Mouse (Mus musculus) heart, adult 9 months (tissue): Measurements from ENCODE around the gene Nf1.
"Not testable (repeated sequence)": the region's sequence is repeated elsewhere in the genome, so short reads cannot be mapped to it uniquely, and the experiment has no call there.

Source experiments
- DNase-seq, 2 experiments: peaks; one replicate each; pipeline ENCODE4 v3.0.0; 2022; ENCODE audit warnings: low spot score in 2 of 2

Gene Nf1

GRCm38 (mm10) chr11:79339234-79339807 lies at the start of gene Nf1:
Nf1 (plus strand) TSS chr11:79339693.
- peak; percentile 93 to 96 for DNase-seq

- DNase-seq = peak in 1 of 2 experiments; percentile 47
Observed at GRCm38 (mm10) chr11:79290473-79290872, 49.0 kb upstream of the Nf1 start.

DNA sequence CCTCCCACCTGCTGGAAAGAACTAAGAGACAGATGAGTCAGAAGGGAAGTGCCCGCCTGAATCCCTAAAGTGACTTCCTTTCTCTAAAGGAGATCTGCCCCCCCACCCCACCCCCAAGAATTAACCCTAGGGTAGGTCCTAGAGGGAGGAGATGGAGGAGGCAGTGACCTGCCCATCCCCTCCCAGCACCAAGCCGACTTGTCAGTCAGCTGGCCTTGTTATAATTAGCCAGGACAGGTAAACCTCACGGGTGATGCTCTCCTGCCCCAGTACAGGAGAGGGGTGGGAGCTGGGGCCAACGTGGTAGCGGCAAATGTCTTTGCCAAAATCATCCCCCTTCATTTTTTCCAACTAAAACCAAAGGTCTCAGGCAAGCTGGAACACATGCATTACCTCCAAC lies 47.8 kb upstream of the Nf1 start:
- DNase-seq = no peak

- DNase-seq = no peak
Observed at GRCm38 (mm10) chr11:79292130-79292529, 47.4 kb upstream of the Nf1 start.

- no peak for DNase-seq
Observed at GRCm38 (mm10) chr11:79293025-79293424, 46.5 kb upstream of the Nf1 start.

- DNase-seq = no peak
Observed at GRCm38 (mm10) chr11:79293971-79294370, 45.5 kb upstream of the Nf1 start.

DNA sequence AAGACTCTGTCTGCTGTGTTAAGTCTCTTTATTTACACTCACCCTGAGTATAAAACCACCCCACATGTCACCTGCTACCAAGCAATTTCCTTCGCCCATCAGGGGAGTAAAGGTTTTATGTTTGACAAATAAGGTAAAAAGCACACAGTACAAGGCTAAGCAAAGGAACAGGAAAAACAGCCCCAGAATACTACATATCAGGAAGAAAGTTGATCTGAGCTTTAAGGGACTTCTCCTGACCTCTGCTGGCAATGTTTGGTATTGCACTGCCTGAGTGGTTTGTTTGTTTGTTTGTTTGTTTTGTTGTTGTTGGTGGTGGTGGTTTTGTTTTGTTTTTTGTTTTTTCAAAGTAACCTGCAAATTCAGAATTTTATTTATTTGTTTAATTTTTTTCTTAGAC lies 43.3 kb upstream of the Nf1 start:
- DNase-seq = peak in 1 of 2 experiments; percentile 47

DNA sequence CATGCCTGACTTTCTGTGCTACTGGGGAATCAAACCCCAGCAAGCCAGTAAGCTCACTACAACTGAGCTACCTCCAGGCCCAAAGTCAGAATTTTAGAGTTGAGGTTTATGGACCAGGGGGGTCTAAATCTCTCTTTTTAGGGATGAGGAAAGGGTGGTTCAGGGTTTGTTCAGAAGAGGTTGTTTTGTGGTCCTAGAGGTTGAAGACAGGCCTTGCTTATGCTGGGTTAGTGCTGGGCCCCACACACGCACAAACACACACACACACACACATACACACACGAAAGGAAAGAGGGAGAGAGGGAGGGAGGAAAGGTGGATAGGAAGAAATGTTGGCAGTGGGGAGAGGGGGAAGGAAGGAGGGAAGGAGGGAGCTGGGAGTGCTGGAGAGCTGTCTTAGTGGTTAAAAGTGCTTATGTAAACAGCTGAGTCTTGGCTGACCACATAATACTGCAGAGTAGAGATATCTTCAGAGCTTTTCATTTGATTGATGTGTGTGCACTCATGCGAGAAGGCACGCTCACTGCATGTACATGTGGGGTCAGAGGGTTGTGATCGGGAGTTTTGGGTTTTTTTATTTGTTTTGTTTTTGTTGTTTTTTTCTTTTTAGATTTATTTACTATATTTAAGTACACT lies 42.5 kb upstream of the Nf1 start, which contains the start of gene Gm9964:
TSS of gene Gm9964 (minus strand) at position 51 of the 636 bp plus-strand sequence.
- DNase-seq = no peak

DNA sequence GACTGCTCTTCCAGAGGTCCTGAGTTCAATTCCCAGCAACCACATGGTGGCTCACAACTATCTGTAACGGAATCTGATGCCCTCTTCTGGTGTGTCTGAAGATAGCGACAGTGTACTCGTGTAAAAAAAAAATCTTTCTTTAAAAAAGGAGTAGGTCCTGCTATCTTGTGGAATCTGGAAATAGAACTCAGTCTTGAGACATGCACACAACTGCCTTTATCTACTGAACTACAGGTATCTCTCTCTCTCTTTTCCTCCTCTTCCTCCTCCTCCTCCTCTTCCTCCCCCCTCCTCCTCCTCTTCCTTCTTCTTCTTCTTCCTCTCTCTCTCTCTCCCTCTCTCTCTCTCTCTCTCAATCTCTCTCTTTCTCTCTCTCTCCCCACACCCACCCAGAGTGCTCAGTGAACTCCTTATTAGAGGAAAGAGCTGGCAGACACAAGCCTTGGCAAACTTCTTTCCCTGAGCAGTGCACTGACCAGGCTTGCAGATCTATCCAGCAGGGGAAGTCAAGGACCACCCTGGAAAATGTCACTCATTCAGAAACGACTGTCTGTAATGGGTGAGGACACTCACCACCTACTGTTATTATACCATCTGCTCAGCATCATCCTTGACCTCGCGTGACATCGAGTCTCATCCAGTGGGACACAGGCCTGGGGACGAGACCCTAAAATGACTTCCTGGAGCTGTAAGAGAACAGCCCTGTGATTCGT lies 39.6 kb upstream of the Nf1 start:
- no peak for DNase-seq

- DNase-seq = no peak
Observed at GRCm38 (mm10) chr11:79303109-79303508, 36.4 kb upstream of the Nf1 start.

GRCm38 (mm10) chr11:79304245-79304644 lies 35.2 kb upstream of the Nf1 start:
- DNase-seq = not testable (repeated sequence)

DNA sequence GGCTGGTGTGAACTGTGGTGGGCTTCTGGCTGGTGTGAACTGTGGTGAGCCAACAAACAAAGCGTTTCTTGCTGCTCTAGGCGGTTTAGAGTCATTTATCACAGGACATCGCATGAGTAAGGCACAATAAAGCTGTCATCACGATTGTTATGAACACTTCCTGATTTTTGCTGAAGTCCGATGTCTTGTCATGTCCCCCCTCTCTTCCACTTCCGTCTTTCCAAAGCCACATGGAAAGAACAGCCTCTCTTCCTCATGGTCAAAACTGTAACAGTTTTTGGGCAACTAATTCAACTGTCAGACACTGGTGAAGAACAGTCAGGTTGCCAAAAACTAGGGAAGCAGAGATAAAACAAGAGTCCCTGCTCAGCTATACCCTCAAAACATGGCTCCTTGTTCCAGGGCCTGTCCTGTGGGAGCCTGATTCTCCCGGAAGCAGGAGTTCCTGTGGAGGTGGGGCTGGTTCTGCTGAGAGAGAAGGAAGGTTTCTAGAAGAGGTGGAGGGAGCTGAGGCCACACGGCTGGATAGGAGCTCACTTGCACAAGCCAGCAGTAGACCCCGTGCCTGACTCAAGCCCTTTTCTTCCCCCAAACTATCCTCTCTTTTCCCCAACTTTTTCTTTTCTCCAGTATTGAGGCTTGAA lies 33.7 kb upstream of the Nf1 start:
- no peak for DNase-seq

GRCm38 (mm10) chr11:79306510-79306909 lies 33.0 kb upstream of the Nf1 start:
- peak in 1 of 2 experiments; percentile 26 for DNase-seq

DNA sequence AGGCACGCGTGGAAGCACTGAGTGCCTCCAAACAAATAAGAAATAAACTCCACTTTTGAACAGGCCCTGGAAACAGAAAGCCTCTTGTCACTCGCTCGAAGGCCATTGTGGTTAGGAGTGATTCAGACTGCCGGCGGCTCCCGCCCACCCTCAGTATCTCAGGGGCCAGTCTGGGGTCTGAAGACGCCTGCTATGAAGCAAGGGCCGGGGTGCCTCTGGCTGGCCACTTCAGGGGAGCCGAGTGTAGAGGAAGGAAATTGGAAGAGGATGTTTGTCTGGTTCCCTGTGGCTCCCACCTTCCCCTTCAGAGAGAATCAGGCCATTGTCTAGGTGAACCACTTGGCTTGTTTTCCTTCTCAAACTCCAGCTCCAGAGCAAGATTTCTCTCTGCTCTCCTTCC lies 32.5 kb upstream of the Nf1 start:
- peak in 1 of 2 experiments; percentile 43 for DNase-seq

DNA sequence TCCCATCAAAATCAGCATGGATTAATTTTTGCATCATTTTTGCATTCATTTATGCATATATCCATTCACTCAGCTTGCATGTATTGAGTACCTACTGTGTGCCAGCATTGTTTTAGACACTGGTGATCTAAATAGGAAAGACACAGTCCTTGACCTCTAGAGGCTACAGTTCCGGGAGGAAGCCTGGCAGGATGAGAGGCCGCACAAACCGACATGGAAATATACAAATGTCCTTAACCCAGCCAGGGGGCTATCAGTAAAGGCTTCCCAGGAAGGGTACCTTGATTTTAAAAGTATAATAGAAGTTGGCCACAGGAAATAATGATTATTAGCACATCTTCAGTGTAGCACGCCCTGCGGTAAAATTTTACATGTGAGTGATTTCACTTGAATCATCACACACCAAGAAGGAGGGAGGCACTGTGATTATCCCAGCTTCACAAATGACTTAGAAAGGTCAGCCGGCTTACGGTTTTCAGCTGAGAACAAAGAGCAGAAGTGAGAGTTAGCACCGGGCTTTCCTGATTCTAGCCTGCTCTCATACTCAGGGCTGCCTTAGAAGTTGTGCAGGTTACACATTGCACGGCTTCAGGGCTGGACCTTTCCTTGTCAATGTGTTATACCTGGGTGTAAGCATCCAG lies 31.8 kb upstream of the Nf1 start:
- no peak for DNase-seq

GRCm38 (mm10) chr11:79310467-79310866 lies 29.0 kb upstream of the Nf1 start:
- no peak for DNase-seq

DNA sequence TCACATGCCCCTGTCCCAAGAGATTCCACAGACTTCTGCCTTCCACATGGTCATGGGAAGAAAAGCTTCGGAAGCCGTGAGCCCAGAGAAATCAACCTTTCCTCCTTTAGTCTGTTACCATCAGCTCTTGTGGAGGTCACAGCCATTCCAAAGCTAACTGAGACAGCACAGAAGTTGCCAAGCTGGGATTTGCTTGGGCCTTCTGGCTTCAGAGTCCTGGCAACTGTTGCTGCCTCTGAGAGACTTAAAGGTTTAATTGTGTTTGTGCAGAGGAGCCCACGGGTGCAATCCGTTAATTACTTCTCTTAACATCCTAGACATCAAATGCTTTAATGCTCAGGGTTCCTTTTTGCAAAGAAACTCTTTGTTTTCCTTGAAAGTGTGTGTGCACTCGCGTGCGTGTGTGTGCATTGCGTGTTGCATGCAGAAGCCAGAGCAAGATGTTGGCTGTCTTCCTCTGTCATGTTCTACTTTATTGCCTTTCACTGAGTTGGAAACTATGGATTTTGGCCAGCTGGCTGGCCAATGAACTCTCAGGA lies 22.6 kb upstream of the Nf1 start:
- DNase-seq = no peak

GRCm38 (mm10) chr11:79319807-79320206 lies 19.7 kb upstream of the Nf1 start:
- DNase-seq = no peak

DNA sequence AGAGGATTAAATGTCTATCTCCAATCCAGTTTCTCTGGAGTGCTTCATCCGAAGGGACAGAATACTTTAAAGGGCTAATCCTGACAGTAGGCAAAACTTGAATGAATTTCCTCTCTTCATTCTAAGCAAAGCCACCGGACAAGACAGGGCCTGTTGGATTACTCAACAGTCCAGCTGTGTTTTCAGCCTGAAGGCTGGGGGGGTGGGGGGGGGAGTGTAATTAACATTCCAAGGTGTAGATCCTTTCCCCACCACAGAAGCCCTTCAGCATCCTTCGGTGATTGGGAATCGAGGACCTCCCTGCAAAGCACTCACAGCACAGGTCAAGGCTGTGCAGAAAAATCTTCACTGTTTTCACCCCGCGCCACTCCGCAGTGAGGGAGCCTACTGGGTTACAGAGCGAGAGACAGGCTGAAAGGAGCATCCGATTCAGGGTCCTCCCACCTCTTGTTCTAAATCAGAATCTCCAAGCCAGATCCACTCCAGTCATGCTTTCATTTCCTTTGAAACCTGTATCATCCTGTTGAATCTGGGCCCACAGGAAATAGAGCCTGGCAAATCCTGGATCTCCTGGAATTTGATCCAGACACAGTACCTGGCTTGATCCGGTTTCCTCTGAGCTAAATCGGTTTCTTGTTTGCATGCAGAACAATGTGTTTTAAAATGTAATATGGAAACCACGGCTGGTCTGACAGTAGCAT lies 15.4 kb upstream of the Nf1 start:
- peak; percentile 11 to 38 for DNase-seq

GRCm38 (mm10) chr11:79325663-79326062 lies 13.8 kb upstream of the Nf1 start:
- no peak for DNase-seq

DNA sequence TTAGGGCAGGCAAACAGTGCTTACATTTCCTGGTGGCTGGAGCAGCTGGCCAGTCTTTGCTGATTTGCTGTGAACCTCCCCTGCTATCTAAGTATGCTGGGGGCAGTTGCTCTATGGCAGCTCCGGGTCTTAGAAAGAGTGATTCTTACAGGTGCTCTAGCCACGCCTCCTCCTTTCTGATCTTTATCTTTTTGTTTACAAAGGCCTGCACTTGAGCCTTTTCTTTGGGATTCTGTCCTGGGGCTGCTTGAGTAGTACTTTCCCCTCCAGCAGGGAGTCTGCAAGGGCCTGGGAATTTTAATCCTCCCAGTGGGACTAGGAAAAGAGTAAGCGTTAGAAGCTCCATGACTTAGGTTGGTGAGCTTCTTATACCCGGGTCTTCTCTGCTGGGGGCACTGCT lies 12.4 kb upstream of the Nf1 start:
- DNase-seq = no peak
